Mouse (Mus musculus) v-Abl transformed pro-B cells (cell line): ENCODE results near the gene Nmnat3.

Experiments
- in situ Hi-C, 2 experiments: fragments of 400-800 bp; cut with MboI; formaldehyde crosslinking; loops; one replicate each; pipeline ENCODE4 v1.15.1; 2025; ENCODE audit not compliant: unreplicated experiment in 2 of 2

The Nmnat3 gene

GRCm38 (mm10) chr9:98407771-98408170 is 120.5 kb downstream of the Nmnat3 start:
- in situ Hi-C loops: loop anchor here (25.0 kb wide), 2 partner anchors 405 to 555 kb away; partner anchors contain the start of gene Foxl2 (in 1 of the 2)

GRCm38 (mm10) chr9:98409137-98409536 is 121.9 kb downstream of the Nmnat3 start:
- in situ Hi-C loops: loop anchor here (25.0 kb wide), 2 partner anchors 403 to 553 kb away; partner anchors contain the start of gene Foxl2 (in 1 of the 2)

GRCm38 (mm10) chr9:98415427-98415826 is 128.2 kb downstream of the Nmnat3 start:
- in situ Hi-C loops: loop anchor here (25.0 kb wide), 2 partner anchors 397 to 547 kb away; partner anchors contain the start of gene Foxl2 (in 1 of the 2)

- in situ Hi-C loops: loop anchor here (25.0 kb wide), 2 partner anchors 394 to 544 kb away; partner anchors contain the start of gene Foxl2 (in 1 of the 2)
These were observed 130.7 kb downstream of the Nmnat3 start for GRCm38 (mm10) chr9:98417919-98418318.

GRCm38 (mm10) chr9:98418346-98418745 is 131.1 kb downstream of the Nmnat3 start:
- in situ Hi-C loops: loop anchor here (25.0 kb wide), 2 partner anchors 394 to 544 kb away; partner anchors contain the start of gene Foxl2 (in 1 of the 2)

- in situ Hi-C loops: loop anchor here (25.0 kb wide), 2 partner anchors 392 to 542 kb away; partner anchors contain the start of gene Foxl2 (in 1 of the 2)
These were observed 133.4 kb downstream of the Nmnat3 start for GRCm38 (mm10) chr9:98420666-98421065.

- in situ Hi-C loops: loop anchor here (25.0 kb wide), 2 partner anchors 390 to 540 kb away; partner anchors contain the start of gene Foxl2 (in 1 of the 2)
These were observed 134.7 kb downstream of the Nmnat3 start for GRCm38 (mm10) chr9:98421903-98422302.

GRCm38 (mm10) chr9:98422656-98423055 is 135.4 kb downstream of the Nmnat3 start, which contains the start of gene Rbp1:
Gene Rbp1 (plus strand): TSS chr9:98422961.
- in situ Hi-C loops: loop anchor here (25.0 kb wide), 2 partner anchors 390 to 540 kb away; partner anchors contain the start of gene Foxl2 (in 1 of the 2)

GRCm38 (mm10) chr9:98423691-98424090 is 136.5 kb downstream of the Nmnat3 start:
- in situ Hi-C loops: loop anchor here (25.0 kb wide), 2 partner anchors 389 to 539 kb away; partner anchors contain the start of gene Foxl2 (in 1 of the 2)

- in situ Hi-C loops: loop anchor here (25.0 kb wide), 2 partner anchors 388 to 538 kb away; partner anchors contain the start of gene Foxl2 (in 1 of the 2)
These were observed 137.1 kb downstream of the Nmnat3 start for GRCm38 (mm10) chr9:98424291-98424690.

GRCm38 (mm10) chr9:98424725-98425210 is 137.5 kb downstream of the Nmnat3 start:
- in situ Hi-C loops: loop anchor here (25.0 kb wide), 3 partner anchors 388 to 563 kb away; partner anchors contain the start of genes Faim (in 1 of the 2) and Foxl2 (in 1 of the 2)

- in situ Hi-C loops: loop anchor here in 1 of 2 experiments (25.0 kb wide), 1 partner anchor 562 kb away; the partner anchor contains the start of gene Faim
These were observed 138.2 kb downstream of the Nmnat3 start for GRCm38 (mm10) chr9:98425351-98425880.

GRCm38 (mm10) chr9:98427906-98428517 is 140.8 kb downstream of the Nmnat3 start:
- in situ Hi-C loops: loop anchor here in 1 of 2 experiments (25.0 kb wide), 1 partner anchor 559 kb away; the partner anchor contains the start of gene Faim

- in situ Hi-C loops: loop anchor here in 1 of 2 experiments (25.0 kb wide), 1 partner anchor 559 kb away; the partner anchor contains the start of gene Faim
These were observed 141.5 kb downstream of the Nmnat3 start for GRCm38 (mm10) chr9:98428783-98429182.

GRCm38 (mm10) chr9:98429806-98430205 is 142.6 kb downstream of the Nmnat3 start:
- in situ Hi-C loops: loop anchor here in 1 of 2 experiments (25.0 kb wide), 1 partner anchor 557 kb away; the partner anchor contains the start of gene Faim

GRCm38 (mm10) chr9:98430528-98430927 is 143.3 kb downstream of the Nmnat3 start:
- in situ Hi-C loops: loop anchor here in 1 of 2 experiments (25.0 kb wide), 1 partner anchor 557 kb away; the partner anchor contains the start of gene Faim

GRCm38 (mm10) chr9:98433021-98433420 is 145.8 kb downstream of the Nmnat3 start:
- in situ Hi-C loops: loop anchor here in 1 of 2 experiments (25.0 kb wide), 1 partner anchor 554 kb away; the partner anchor contains the start of gene Faim

- in situ Hi-C loops: loop anchor here in 1 of 2 experiments (25.0 kb wide), 1 partner anchor 553 kb away; the partner anchor contains the start of gene Faim
These were observed 146.8 kb downstream of the Nmnat3 start for GRCm38 (mm10) chr9:98433956-98434588.

GRCm38 (mm10) chr9:98437819-98438218 is 150.6 kb downstream of the Nmnat3 start:
- in situ Hi-C loops: loop anchor here in 1 of 2 experiments (25.0 kb wide), 1 partner anchor 549 kb away; the partner anchor contains the start of gene Faim
